Mouse (Mus musculus): ENCODE data around the gene Cntnap5c.
"Not testable (repeated sequence)": the region's sequence is repeated elsewhere in the genome, so short reads cannot be mapped to it uniquely, and the experiment has no call there.

DNA sequence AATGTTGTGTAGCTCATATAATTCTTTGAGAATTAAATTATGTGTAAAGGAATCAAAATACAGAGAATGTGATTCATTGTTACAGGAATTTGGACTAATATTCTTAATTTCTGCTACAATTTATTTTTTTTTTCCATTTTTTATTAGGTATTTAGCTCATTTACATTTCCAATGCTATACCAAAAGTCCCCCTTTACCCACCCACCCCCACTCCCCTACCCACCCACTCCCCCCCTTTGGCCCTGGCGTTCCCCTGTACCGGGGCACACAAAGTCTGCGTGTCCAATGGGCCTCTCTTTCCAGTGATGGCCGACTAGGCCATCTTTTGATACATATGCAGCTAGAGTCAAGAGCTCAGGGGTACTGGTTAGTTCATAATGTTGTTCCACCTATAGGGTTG, 86.4 kb downstream of the Cntnap5c start:
- TF ChIP-seq CTCF (IDR thresholded peaks at IDR 0.05; ENCODE audit: low read depth); EP300 (optimal IDR thresholded peaks at IDR 0.05): not testable (repeated sequence)
